Mouse (Mus musculus) myocyte (in vitro differentiated cells): ENCODE measurements around the gene 9330182L06Rik.

ENCODE experiments used
- MAX ChIP-seq: IDR thresholded peaks from one replicate; pipeline ENCODE4 v1.6.1; 2011; ENCODE audit warnings: low read depth, mild to moderate bottlenecking, control low read depth
- MYOD1 ChIP-seq, 3 experiments: IDR thresholded peaks; one replicate each; pipeline ENCODE4 v1.6.1; 2011; ENCODE audit warnings: control low read depth in 2 of 3, low read depth in 2 of 3, mild to moderate bottlenecking in 2 of 3, moderate library complexity in 1 of 3; ENCODE audit not compliant: insufficient read length in 2 of 3, control insufficient read depth in 1 of 3
- MYOG ChIP-seq, 3 experiments: IDR thresholded peaks; one replicate each; pipeline ENCODE4 v1.6.1; 2011; ENCODE audit warnings: control low read depth in 2 of 3, low read depth in 2 of 3, mild to moderate bottlenecking in 2 of 3; ENCODE audit not compliant: insufficient read length in 2 of 3, control insufficient read depth in 1 of 3, insufficient read depth in 1 of 3
- POLR2A ChIP-seq: IDR thresholded peaks from one replicate; pipeline ENCODE4 v1.6.1; 2011; ENCODE audit warnings: low read depth, mild to moderate bottlenecking, control low read depth, moderate library complexity; ENCODE audit not compliant: insufficient read length
- POLR2AphosphoS2 ChIP-seq: IDR thresholded peaks from one replicate; pipeline ENCODE4 v1.6.1; 2011; ENCODE audit warnings: low read depth, control low read depth; ENCODE audit not compliant: insufficient read length
- REST ChIP-seq: IDR thresholded peaks from one replicate; pipeline ENCODE4 v1.6.1; 2011; ENCODE audit warnings: mild to moderate bottlenecking, control low read depth, moderate library complexity; ENCODE audit not compliant: insufficient read depth, insufficient read length
- SRF ChIP-seq: IDR thresholded peaks from one replicate; pipeline ENCODE4 v1.6.1; 2011; ENCODE audit warnings: low read depth; ENCODE audit not compliant: control insufficient read depth, insufficient read length
- TCF12 ChIP-seq: IDR thresholded peaks from one replicate; pipeline ENCODE4 v1.6.1; 2011; ENCODE audit warnings: mild to moderate bottlenecking, control low read depth; ENCODE audit not compliant: poor library complexity, insufficient read depth, severe bottlenecking
- TCF3 ChIP-seq: IDR thresholded peaks from one replicate; pipeline ENCODE4 v1.6.1; 2011; ENCODE audit warnings: low read depth, control low read depth; ENCODE audit not compliant: insufficient read length
- USF1 ChIP-seq: IDR thresholded peaks from one replicate; pipeline ENCODE4 v1.6.1; 2011; ENCODE audit warnings: low read depth, mild to moderate bottlenecking, control low read depth, moderate library complexity

- TF ChIP-seq TCF12 = no peak
- TF ChIP-seq POLR2AphosphoS2 = no peak
- TF ChIP-seq POLR2A = no peak
- no peak for TF ChIP-seq TCF3
- no peak for TF ChIP-seq MYOG (IDR thresholded peaks at IDR 0.05; ENCODE audit: control insufficient read depth in 1 of 3, insufficient read depth in 1 of 3, insufficient read length in 2 of 3, low read depth in 2 of 3)
- no peak for TF ChIP-seq MAX
- TF ChIP-seq USF1 = no peak
- TF ChIP-seq MYOD1 (IDR thresholded peaks at IDR 0.05; ENCODE audit: control insufficient read depth in 1 of 3, insufficient read length in 2 of 3, low read depth in 2 of 3) = no peak
- no peak for TF ChIP-seq SRF
- no peak for TF ChIP-seq REST
Measured at GRCm38 (mm10) chr5:9269666-9270065, 3.7 kb downstream of the 9330182L06Rik start.
